ENCODE assay signal across 11 mouse cellular contexts in the genomic region with DNA sequence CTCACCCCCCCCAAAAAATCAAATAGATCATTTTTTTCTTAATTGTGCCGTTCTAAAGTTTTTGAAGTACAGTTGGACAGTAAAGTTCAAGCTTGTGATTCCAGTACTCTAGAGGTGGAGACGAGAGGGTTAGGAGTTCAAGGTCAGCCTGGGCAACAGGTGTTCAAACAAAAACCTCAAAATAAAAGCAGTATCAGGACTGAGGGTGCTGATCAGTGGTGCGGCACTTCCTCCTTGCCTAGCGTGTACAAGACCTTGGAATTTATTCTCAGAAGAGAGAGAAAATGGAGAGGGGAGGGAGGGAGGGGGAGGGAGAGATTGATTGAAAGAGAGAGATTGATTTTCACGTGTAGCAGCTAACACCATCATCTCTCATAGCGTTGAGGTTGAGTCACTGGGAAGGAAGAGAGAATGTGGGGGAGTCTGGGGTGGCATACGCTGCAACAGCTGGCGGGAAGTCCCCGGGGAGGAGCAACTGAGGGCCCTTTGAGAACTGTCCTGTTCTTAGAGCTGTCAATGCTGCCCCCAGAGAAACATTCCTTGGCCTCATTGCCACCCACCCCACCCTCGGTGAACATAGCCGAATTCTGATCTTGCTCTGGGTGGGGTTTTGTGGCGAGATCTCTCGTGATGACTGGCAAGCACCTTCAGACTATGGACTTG. TPM values are rescaled to one million over a fixed set of nuclear protein-coding genes. Genes with fewer than 3 reads are reported as not detected.
DNase-seq lines count a peak whose midpoint lies in the region; ATAC-seq and TF ChIP-seq lines count a peak whose summit lies in the region.
"Had no signal": no experiment of that assay in that cellular context is flagged by ENCODE, and none has a peak within 500 bp of the region (broad histone marks: within the 10 kb centered on the region; RNA-seq: fewer than 3 reads in every experiment).

No protein-coding gene starts in this region.

- TF ChIP-seq CTCF in bone marrow, adult 2 months (IDR thresholded peaks at IDR 0.05; ENCODE audit: control insufficient read depth, insufficient read depth, low read length): no peak
- TF ChIP-seq CTCF in spleen, adult 2 months (IDR thresholded peaks at IDR 0.05; ENCODE audit: extremely low read depth, insufficient read depth, insufficient read length, insufficient replicate concordance): no peak

- intact Hi-C loops in heart, postnatal 36 days (cut with DNase I): no loop called here

- TF ChIP-seq POLR2A in bone marrow, adult 2 months (IDR thresholded peaks at IDR 0.05; ENCODE audit: borderline replicate concordance, control insufficient read depth, low read depth, low read length): no peak
- no peak for TF ChIP-seq POLR2A in spleen, adult 2 months (IDR thresholded peaks at IDR 0.05; ENCODE audit: low read depth, low read length)

- peak overlapping the region; percentile 88 for H3K27ac ChIP-seq in bone marrow, adult 2 months (ENCODE audit: control insufficient read depth, insufficient read depth, low read depth, low read length, poor library complexity)
- peak overlapping the region; percentile 91 for H3K27ac ChIP-seq in spleen, adult 2 months (ENCODE audit: insufficient read depth, low read length)
- H3K27ac ChIP-seq: limb, embryonic 12.5 days had no signal

- no peak for ATAC-seq in erythroblast, adult 5-6 weeks (replicated peaks; ENCODE audit: low FRiP score, poor library complexity, severe bottlenecking)
- ATAC-seq: Patski had no signal

- 22% methylated on average over 13 of the region's 13 CpGs for WGBS in bone marrow, adult 2 months
- WGBS in spleen, adult 2 months: 9% methylated on average over 13 of the region's 13 CpGs

- peaks cover 20% of the 10 kb centered on the region; the same call in 1 of the 2 replicates for H3K4me1 ChIP-seq in bone marrow, adult 2 months (ENCODE audit: control insufficient read depth, insufficient read depth, low read length)
- peaks cover 19% of the 10 kb centered on the region for H3K4me1 ChIP-seq in spleen, adult 2 months (ENCODE audit: control insufficient read depth, insufficient read depth, insufficient read length)

- H3K27me3 ChIP-seq in spleen, adult 2 months (ENCODE audit: control insufficient read depth, insufficient read depth, low read length): no peaks in the 10 kb centered on the region

- peak overlapping the region; percentile 11 for H3K4me3 ChIP-seq in bone marrow, adult 2 months (replicated peaks; ENCODE audit: control insufficient read depth, low read depth, low read length)
- H3K4me3 ChIP-seq in spleen, adult 2 months (ENCODE audit: extremely low read depth, insufficient read depth, insufficient read length): peak overlapping the region; percentile 11; the same call in 1 of the 2 replicates
- H3K4me3 ChIP-seq: limb, embryonic 12.5 days had no signal

- DNase-seq in heart, adult 11 months: peak; percentile 94
- no peak for DNase-seq in heart, postnatal 36 days
- DNase-seq in B cell, adult 2 months: peak; percentile 68 to 73
- DNase-seq in spleen, adult 2 months (ENCODE audit: low read depth in 1 of 2, low spot score in 2 of 2): peak in 1 of 2 experiments; percentile 68
- DNase-seq in kidney, adult 18-20 months: no peak
- DNase-seq in heart, adult 8-10 months (ENCODE audit: low spot score): no peak
- DNase-seq: kidney, postnatal 10 days had no signal

- no peaks in the 10 kb centered on the region for H3K36me3 ChIP-seq in spleen, adult 2 months (ENCODE audit: control insufficient read depth, insufficient read depth, low read length)
- H3K36me3 ChIP-seq: limb, embryonic 12.5 days had no signal

RNA-seq across cellular contexts. Expression of a gene that starts 21.2 kb away (rescaled TPM):
- 10 to 100 TPM; 56.1 to 56.7 TPM for total RNA-seq in heart, postnatal 36 days (2021)
- 13.8 and 26.4 TPM in 2 replicates for polyA plus RNA-seq in bone marrow, adult 2 months (2011; ENCODE audit: insufficient read depth, insufficient read length, low replicate concordance, missing spikeins)
- 21.4 and 27.0 TPM in 2 replicates for polyA plus RNA-seq in spleen, adult 2 months (2012; rRNA removed)
- total RNA-seq in erythroblast, adult 5-6 weeks (2015; ENCODE audit: low replicate concordance): 20.5 and 22.1 TPM in 2 replicates
- total RNA-seq in erythroblast, adult 5-6 weeks (2017; ENCODE audit: low replicate concordance): 37.1 and 43.8 TPM in 2 replicates
- total RNA-seq in heart, adult 8-10 months (2022): 10 to 100 TPM; 56.2 to 63.4 (median 59.7) TPM

RNA-seq across cellular contexts. Expression of a gene that starts 24.2 kb away (rescaled TPM):
- total RNA-seq in heart, postnatal 36 days (2021): 1 to 10 TPM; 2.3 to 4.4 TPM
- polyA plus RNA-seq in bone marrow, adult 2 months (2011; ENCODE audit: insufficient read depth, insufficient read length, low replicate concordance, missing spikeins): 26.4 and 69.6 TPM in 2 replicates
- 30.7 and 31.0 TPM in 2 replicates for polyA plus RNA-seq in spleen, adult 2 months (2012; rRNA removed)
- total RNA-seq in erythroblast, adult 5-6 weeks (2015; ENCODE audit: low replicate concordance): 26.3 and 27.6 TPM in 2 replicates
- total RNA-seq in erythroblast, adult 5-6 weeks (2017; ENCODE audit: low replicate concordance): 18.4 and 30.1 TPM in 2 replicates
- total RNA-seq in heart, adult 8-10 months (2022): 1 to 10 TPM; 1.1 to 4.8 (median 1.5) TPM
- polyA plus RNA-seq: Patski had no signal

Comparison
In these comparisons a context has a peak if more than half of its experiments do, and no peak if none do; other contexts are left out.
1. DNase-seq: peak in heart, adult 11 months (single experiment) and B cell, adult 2 months (2 of 2); none in heart, postnatal 36 days (0 of 2), kidney, adult 18-20 months (single experiment) and heart, adult 8-10 months (single experiment).